Mouse (Mus musculus) frontal cortex, postnatal 25 days (tissue): ENCODE results near the gene Tmprss4.
A peak's percentile ranks its signal among the peaks of the same experiment; 100 is the strongest.

Source experiments
- DNase-seq, 2 experiments: peaks; one replicate each; pipeline ENCODE4 v3.0.0; 2022; ENCODE audit warnings: low spot score in 2 of 2

The Tmprss4 gene

GRCm38 (mm10) chr9:45203797-45204410, at the start of gene Tmprss4:
Gene Tmprss4 (minus strand): TSS chr9:45204092.
- no peak for DNase-seq

GRCm38 (mm10) chr9:45252395-45252794, 48.5 kb upstream of the Tmprss4 start:
- DNase-seq: no peak

GRCm38 (mm10) chr9:45251990-45252389, 48.1 kb upstream of the Tmprss4 start:
- no peak for DNase-seq

- no peak for DNase-seq
Measured at GRCm38 (mm10) chr9:45251281-45251680, 47.4 kb upstream of the Tmprss4 start.

GRCm38 (mm10) chr9:45250306-45250705, 46.4 kb upstream of the Tmprss4 start:
- DNase-seq: no peak

- DNase-seq: no peak
Measured at GRCm38 (mm10) chr9:45247536-45247935, 43.6 kb upstream of the Tmprss4 start.

GRCm38 (mm10) chr9:45246060-45246459, 42.2 kb upstream of the Tmprss4 start:
- no peak for DNase-seq

- no peak for DNase-seq
Measured at GRCm38 (mm10) chr9:45245432-45245831, 41.5 kb upstream of the Tmprss4 start.

GRCm38 (mm10) chr9:45241397-45241796, 37.5 kb upstream of the Tmprss4 start:
- DNase-seq: no peak

- DNase-seq: no peak
Measured at GRCm38 (mm10) chr9:45236744-45237143, 32.9 kb upstream of the Tmprss4 start.

GRCm38 (mm10) chr9:45235668-45236227, 31.9 kb upstream of the Tmprss4 start:
- DNase-seq: no peak

GRCm38 (mm10) chr9:45229359-45229758, 25.5 kb upstream of the Tmprss4 start:
- no peak for DNase-seq

GRCm38 (mm10) chr9:45221567-45221966, 17.7 kb upstream of the Tmprss4 start:
- peak; percentile 96 to 97 for DNase-seq

GRCm38 (mm10) chr9:45219644-45220043, 15.8 kb upstream of the Tmprss4 start:
- no peak for DNase-seq

- DNase-seq: no peak
Measured at GRCm38 (mm10) chr9:45215526-45216179, 11.8 kb upstream of the Tmprss4 start.

- DNase-seq: no peak
Measured at GRCm38 (mm10) chr9:45212001-45212400, 8.1 kb upstream of the Tmprss4 start.

- no peak for DNase-seq
Measured at GRCm38 (mm10) chr9:45207015-45207743, 3.3 kb upstream of the Tmprss4 start.

GRCm38 (mm10) chr9:45206121-45206520, 2.2 kb upstream of the Tmprss4 start:
- DNase-seq: no peak

- no peak for DNase-seq
Measured at GRCm38 (mm10) chr9:45205143-45205542, 1.3 kb upstream of the Tmprss4 start.

GRCm38 (mm10) chr9:45202021-45202798, 1.7 kb downstream of the Tmprss4 start:
- no peak for DNase-seq

- DNase-seq: no peak
Measured at GRCm38 (mm10) chr9:45201319-45201947, 2.5 kb downstream of the Tmprss4 start.
